Mouse (Mus musculus) MEL (cell line): Measurements from ENCODE around the gene Hist1h3b.

Source experiments
- CTCF ChIP-seq, 3 experiments: IDR thresholded peaks in 2 of 3; conservative IDR thresholded peaks in 1 of 3; 2 replicates each; pipeline ENCODE4 v1.5.1; 2011 to 2012; ENCODE audit warnings: low read length in 3 of 3, low read depth in 2 of 3, mild to moderate bottlenecking in 2 of 3, improper control_type of control experiment in 1 of 3, inconsistent platforms in 1 of 3, mixed read lengths in 1 of 3, moderate library complexity in 1 of 3; ENCODE audit not compliant: control insufficient read depth in 1 of 3, insufficient read depth in 1 of 3, poor library complexity in 1 of 3, severe bottlenecking in 1 of 3
- GATA1 ChIP-seq: IDR thresholded peaks from 2 replicates; pipeline ENCODE4 v1.6.1; 2011; ENCODE audit warnings: low read depth, low read length, improper control_type of control experiment
- MAX ChIP-seq: IDR thresholded peaks from 2 replicates; pipeline ENCODE4 v1.6.1; 2011; ENCODE audit warnings: low read length, improper control_type of control experiment
- USF1 ChIP-seq: IDR thresholded peaks from 2 replicates; pipeline ENCODE4 v1.6.1; 2014; ENCODE audit warnings: low read depth, mild to moderate bottlenecking, inconsistent platforms, low read length, improper control_type of control experiment, moderate library complexity

DNA sequence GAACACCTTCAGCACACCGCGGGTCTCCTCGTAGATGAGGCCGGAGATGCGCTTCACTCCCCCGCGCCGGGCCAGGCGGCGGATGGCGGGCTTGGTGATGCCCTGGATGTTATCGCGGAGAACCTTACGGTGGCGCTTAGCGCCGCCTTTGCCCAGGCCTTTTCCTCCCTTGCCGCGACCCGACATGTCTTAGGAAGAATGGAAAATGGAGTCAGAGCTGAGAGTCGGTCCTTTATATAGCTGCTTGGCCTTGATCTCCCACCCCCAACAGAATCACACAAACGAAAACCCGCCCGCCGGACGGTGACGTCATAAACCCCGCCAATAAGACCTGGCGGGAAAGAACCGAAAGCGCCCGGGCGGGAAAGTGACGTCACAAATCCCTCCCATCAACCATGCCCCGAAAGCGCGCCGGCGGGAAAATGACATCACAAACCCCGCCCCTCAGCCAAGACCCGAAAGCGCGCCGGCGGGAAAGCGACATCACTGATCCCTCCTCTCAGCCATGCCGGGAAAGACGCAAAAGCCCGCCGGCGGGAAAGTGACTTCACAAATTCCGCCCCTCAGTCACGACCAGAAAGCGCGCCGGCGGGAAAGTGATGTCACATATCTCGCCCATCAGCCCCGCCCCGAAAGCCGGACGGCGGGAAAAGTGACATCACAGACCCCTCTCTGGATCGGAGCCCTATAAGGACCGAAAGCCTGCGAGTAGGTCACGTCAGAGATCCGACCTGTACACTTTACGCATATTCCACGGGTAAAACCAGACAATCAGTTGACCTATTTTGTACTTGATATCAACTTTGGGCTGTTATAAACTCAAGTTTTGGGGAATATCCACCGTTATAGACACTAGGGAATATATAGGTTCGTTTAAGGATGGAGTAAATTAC is 9.2 kb downstream of the Hist1h3b start, which contains the start of gene Hist1h4a:
- TF ChIP-seq MAX (no peak), GATA1 (no peak), USF1 (no peak), CTCF (IDR thresholded peaks at IDR 0.05 in 2 of 3, conservative IDR thresholded peaks at IDR 0.05 in 1 of 3; ENCODE audit: control insufficient read depth in 1 of 3, insufficient read depth in 1 of 3, low read depth in 2 of 3, low read length in 3 of 3, poor library complexity in 1 of 3, severe bottlenecking in 1 of 3) (no peak)
